Mouse (Mus musculus) bone marrow, adult 2 months (tissue): ENCODE measurements at regions not wholly inside any gene's neighbourhood (a gene's known extent, or its start where the extent isn't known, plus 50 kb on each side); places are given as distances from the start of the nearest gene placed in this dataset.

Experiments
- CTCF ChIP-seq: fragments of 200-500 bp; IDR thresholded peaks from 2 replicates; pipeline ENCODE4 v1.5.1; 2011; ENCODE audit warnings: low read length, control low read depth; ENCODE audit not compliant: control insufficient read depth, insufficient read depth
- POLR2A ChIP-seq: fragments of 200-500 bp; IDR thresholded peaks from 2 replicates; pipeline ENCODE4 v1.6.1; 2011; ENCODE audit warnings: low read depth, mild to moderate bottlenecking, control low read depth, low read length, borderline replicate concordance; ENCODE audit not compliant: control insufficient read depth

DNA sequence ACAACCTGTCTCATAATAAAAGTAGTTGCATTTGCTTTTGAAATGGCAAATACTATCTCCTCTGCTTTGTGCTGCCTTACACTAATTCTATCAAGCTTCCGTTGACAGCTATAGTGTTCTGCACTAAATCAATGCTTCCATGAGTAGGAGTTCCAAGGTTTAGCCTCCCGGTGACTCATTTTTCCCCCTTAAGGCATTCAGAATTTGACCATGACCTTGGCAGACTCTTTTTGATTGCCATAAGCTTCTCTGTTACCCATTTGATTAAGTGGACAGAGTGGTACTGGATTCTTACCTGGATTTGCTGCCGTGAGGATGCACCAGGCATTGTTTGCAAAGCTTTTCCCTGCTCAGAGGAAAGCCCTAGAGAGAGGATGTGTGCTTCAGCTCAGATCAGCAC is 66.5 kb upstream of the Sel1l start:
- TF ChIP-seq POLR2A: no peak
- TF ChIP-seq CTCF: no peak
